Mouse (Mus musculus) kidney, postnatal 0 days (tissue): ENCODE measurements around the gene Gabarapl1. TPM values are rescaled to one million over a fixed set of nuclear protein-coding genes. Genes with fewer than 3 reads are reported as not detected.

Source experiments
- ATAC-seq: fragments of 200-750 bp; cut with Nextera tagmentation; replicated peaks from 2 replicates; pipeline ENCODE4 v1.8.0; 2017; ENCODE audit warnings: low read depth, moderate number of reproducible peaks, moderate TSS enrichment, moderate library complexity; ENCODE audit not compliant: low FRiP score
- DNase-seq: peaks from one replicate; pipeline ENCODE4 v3.0.0-alpha.2; 2016; ENCODE audit warnings: low spot score
- H3K27ac ChIP-seq: fragments of 300-500 bp; sonication (generic); 2 replicates; pipeline ENCODE4 v1.5.1; 2014; ENCODE audit warnings: mild to moderate bottlenecking
- H3K27me3 ChIP-seq: fragments of 300-500 bp; sonication (generic); 2 replicates; pipeline ENCODE4 v1.6.1; 2014; ENCODE audit warnings: low read length, mixed read lengths; ENCODE audit not compliant: insufficient read depth
- H3K36me3 ChIP-seq: fragments of 300-500 bp; sonication (generic); 2 replicates; pipeline ENCODE4 v1.6.1; 2014; ENCODE audit warnings: low read length, mixed read lengths; ENCODE audit not compliant: insufficient read depth
- H3K4me1 ChIP-seq: fragments of 300-500 bp; sonication (generic); replicated peaks from 2 replicates; pipeline ENCODE4 v1.6.1; 2014; ENCODE audit warnings: antibody characterized with exemption, low read length, mixed read lengths; ENCODE audit not compliant: insufficient read depth
- H3K4me2 ChIP-seq: fragments of 300-500 bp; sonication (generic); 2 replicates; pipeline ENCODE4 v1.6.1; 2014; ENCODE audit warnings: mild to moderate bottlenecking, low read length, moderate library complexity, mixed read lengths
- H3K4me3 ChIP-seq: fragments of 300-500 bp; sonication (generic); replicated peaks from 2 replicates; pipeline ENCODE4 v1.5.1; 2014; ENCODE audit warnings: low read depth, low read length
- H3K9ac ChIP-seq: fragments of 300-500 bp; sonication (generic); 2 replicates; pipeline ENCODE4 v1.6.1; 2014; ENCODE audit warnings: low read depth, low read length
- H3K9me3 ChIP-seq: fragments of 300-500 bp; sonication (generic); replicated peaks from 2 replicates; pipeline ENCODE4 v1.6.1; 2016; ENCODE audit warnings: low read length, inconsistent platforms, mixed read lengths
- CTCF ChIP-seq: IDR thresholded peaks from 2 replicates; pipeline ENCODE4 v1.5.1; 2016; ENCODE audit warnings: antibody characterized with exemption, low read depth, mild to moderate bottlenecking, moderate library complexity
- WGBS: fragments of 180-500 bp; shearing (Covaris S2); extraction: QIAGEN DNeasy Blood & Tissue Kit; methylation state at CpG from one replicate; pipeline ENCODE4 v1.1.7; 2014; 5-methylcytosine and 5-hydroxymethylcytosine counted together
- polyA plus RNA-seq: library from polyadenylated mRNA; unstranded; fragments of >200 nt; fragmentation: Nextera tagmentation; extraction: Ambion mirVana; gene quantifications from 2 replicates; pipeline ENCODE4 v1.2.1, GENCODE M21; 2015

The Gabarapl1 gene
- polyA plus RNA-seq, 1 experiment from 2014 or later, result 126 TPM

DNA sequence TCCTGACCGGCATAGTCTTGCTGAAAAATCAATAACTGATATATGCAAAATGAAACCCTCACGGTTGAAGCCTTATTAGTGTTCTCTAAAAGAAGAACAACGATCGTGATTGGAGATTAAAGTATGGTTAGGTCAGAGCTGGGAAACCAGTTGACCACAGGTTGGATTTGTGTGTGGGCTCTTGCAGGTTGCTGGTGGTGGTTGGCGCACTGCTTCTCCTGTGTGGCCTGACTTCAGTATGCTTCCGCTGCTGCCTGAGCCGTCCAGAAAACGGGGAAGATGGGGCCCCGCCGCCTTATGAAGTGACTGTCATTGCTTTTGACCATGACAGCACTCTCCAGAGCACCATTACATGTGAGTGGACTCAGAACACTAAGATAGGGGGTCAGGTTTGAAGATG, 16.6 kb upstream of the Gabarapl1 start:
- H3K4me1 ChIP-seq, result no peaks in the 10 kb centered on the region; the same call in none of the 2 replicates
- no peak overlapping the region for H3K9ac ChIP-seq
- no peaks in the 10 kb centered on the region for H3K9me3 ChIP-seq
- TF ChIP-seq CTCF, result no peak
- DNase-seq, result no peak
- ATAC-seq, result no peak
- no peaks in the 10 kb centered on the region for H3K27me3 ChIP-seq
- 0 out of 2 replicates have a peak overlapping the region, but pooled peaks have one; percentile 25 for H3K27ac ChIP-seq
- 89% methylated on average over 10 of the region's 10 CpGs for WGBS
- peak overlapping the region; percentile 18; the same call in 1 of the 2 replicates for H3K4me2 ChIP-seq
- no peaks in the 10 kb centered on the region for H3K36me3 ChIP-seq
- no peak overlapping the region for H3K4me3 ChIP-seq

DNA sequence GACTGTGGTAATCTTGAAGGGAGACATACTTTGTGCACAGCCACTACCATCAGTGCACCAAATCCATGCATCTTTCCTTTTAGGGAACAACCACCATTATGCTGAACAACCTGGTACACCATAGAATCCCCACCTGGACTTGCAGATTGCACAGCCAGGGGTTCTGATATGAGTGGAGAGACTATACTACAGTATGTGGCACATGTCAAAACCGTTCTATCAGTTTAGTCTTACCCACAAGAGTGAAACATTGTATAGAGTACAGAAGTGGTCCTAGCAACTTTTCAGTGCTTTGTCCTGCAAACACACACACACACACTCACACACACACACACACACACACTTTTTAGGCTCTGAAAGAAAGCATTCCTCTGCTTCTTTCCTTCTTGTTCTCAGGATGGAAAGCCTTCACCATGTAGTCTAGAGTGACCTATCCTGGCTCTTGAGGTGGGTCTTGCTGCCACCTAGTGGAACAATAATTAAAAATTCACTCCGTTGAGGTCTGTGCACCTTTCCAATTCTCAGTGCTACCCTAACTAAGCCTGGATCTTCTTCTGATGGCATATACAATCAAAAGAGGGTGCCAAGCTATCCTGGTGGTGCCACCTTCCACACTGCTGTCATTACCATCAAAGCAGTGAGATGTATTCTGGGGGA, 15.1 kb upstream of the Gabarapl1 start:
- no peaks in the 10 kb centered on the region; the same call in 1 of the 2 replicates for H3K4me1 ChIP-seq
- H3K27ac ChIP-seq, result no peak overlapping the region
- peak; percentile 84 for TF ChIP-seq CTCF
- H3K36me3 ChIP-seq, result no peaks in the 10 kb centered on the region
- H3K27me3 ChIP-seq, result no peaks in the 10 kb centered on the region
- ATAC-seq (peak; percentile 72), DNase-seq (peak; percentile 82)
- WGBS, result 48% methylated on average over 2 of the region's 2 CpGs
- no peak overlapping the region for H3K4me3 ChIP-seq
- peak overlapping the region; percentile 19 for H3K4me2 ChIP-seq
- H3K9ac ChIP-seq, result no peak overlapping the region
- H3K9me3 ChIP-seq, result no peaks in the 10 kb centered on the region

DNA sequence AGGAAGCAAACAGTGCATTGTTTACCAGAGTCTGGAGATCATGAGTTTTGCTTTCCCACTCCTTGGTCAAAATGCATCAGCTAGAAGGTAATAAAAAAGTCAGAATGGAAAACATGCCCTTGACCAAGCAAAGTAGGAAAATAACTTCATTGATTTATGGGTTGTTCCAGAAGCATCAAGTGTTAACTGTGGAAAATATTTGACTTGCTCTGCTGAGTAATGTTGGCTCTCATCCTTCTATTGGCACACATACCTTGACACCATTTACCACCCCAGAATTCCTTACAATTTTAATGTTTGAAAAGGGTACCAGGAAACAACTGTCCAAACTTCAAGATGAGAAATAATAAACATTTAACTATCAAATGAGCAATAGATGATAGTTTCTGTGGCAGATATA, 6.9 kb upstream of the Gabarapl1 start:
- no peak for TF ChIP-seq CTCF
- ATAC-seq (no peak), DNase-seq (no peak)
- Histone ChIP-seq H3K9ac (no peak overlapping the region), H3K36me3 (no peaks in the 10 kb centered on the region), H3K27me3 (no peaks in the 10 kb centered on the region), H3K9me3 (no peaks in the 10 kb centered on the region), H3K4me2 (no peak overlapping the region), H3K4me3 (no peak overlapping the region), H3K27ac (peak overlapping the region; percentile 31; the same call in 1 of the 2 replicates), H3K4me1 (no peaks in the 10 kb centered on the region; the same call in 1 of the 2 replicates)

DNA sequence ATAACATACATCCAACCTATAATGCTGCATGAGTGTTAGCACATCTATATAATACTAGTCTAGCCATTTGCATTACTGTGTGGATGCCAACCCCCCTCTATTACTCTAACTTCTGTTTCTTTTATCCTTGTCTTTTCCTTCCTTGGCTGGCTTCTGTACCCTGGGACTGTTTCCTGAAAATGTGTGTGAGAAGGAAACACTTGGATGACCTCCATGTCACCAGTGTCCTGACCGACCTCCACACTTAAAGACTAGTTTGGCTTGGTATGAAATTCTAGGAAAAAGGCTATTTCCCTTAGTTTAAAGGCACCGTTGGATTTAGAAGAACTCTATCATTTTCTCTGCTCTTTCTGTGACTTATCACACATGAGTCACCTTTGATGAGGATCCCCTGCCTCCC, 5.5 kb upstream of the Gabarapl1 start:
- Histone ChIP-seq H3K9me3 (no peaks in the 10 kb centered on the region), H3K27ac (no peak overlapping the region), H3K27me3 (no peaks in the 10 kb centered on the region), H3K4me3 (no peak overlapping the region), H3K9ac (no peak overlapping the region), H3K4me1 (no peaks in the 10 kb centered on the region; the same call in 1 of the 2 replicates), H3K4me2 (no peak overlapping the region), H3K36me3 (no peaks in the 10 kb centered on the region)
- WGBS, result 61% methylated on average over 2 of the region's 2 CpGs
- TF ChIP-seq CTCF, result no peak
- ATAC-seq, result no peak
- DNase-seq, result no peak

DNA sequence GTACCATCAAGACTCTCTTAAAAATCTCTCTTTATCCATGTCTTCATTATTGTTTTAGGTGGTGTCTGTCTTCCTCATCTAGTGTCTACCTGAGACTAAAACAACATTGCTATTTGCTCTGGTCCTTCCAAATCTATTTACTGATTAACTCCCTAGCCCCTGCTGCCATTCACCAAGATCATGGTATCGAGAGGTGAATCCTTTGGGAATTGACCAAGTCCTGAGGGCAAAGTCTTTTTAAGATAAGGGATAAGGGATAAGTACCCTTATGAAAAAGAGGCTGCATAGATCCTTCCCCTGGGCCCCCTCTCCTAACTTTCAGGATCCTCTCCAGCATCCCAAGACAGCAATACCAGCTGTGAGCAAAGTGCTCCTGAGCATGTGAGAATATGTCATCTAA, 3.4 kb upstream of the Gabarapl1 start:
- H3K27ac ChIP-seq, result peak overlapping the region; percentile 54; the same call in 1 of the 2 replicates
- H3K36me3 ChIP-seq, result no peaks in the 10 kb centered on the region
- H3K9ac ChIP-seq, result no peak overlapping the region
- TF ChIP-seq CTCF, result no peak
- H3K4me1 ChIP-seq, result peaks cover 2% of the 10 kb centered on the region
- no peaks in the 10 kb centered on the region for H3K9me3 ChIP-seq
- DNase-seq (no peak), ATAC-seq (no peak)
- WGBS, result 74% methylated on average over 1 of the region's 1 CpGs
- H3K27me3 ChIP-seq, result no peaks in the 10 kb centered on the region
- H3K4me3 ChIP-seq, result no peak overlapping the region
- H3K4me2 ChIP-seq, result no peak overlapping the region

DNA sequence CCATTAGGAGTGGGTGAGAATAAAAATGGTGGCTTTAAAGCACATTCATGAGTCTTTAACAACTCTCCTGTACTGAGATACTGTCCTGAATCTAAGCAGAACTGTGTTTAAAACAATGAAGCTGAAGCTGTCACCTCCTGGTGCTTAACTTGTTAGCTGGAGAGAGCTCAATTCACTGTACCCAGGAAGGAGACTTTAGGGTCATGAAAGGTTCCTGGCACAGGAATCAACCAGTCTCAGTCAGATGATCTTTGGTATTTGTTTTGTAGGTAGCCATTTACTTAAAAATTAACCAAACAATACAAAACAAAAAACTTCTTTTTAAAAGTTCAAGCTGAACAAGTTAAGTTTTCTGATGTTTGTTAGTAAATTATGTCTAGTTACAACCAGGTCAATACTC, 2.7 kb upstream of the Gabarapl1 start:
- Histone ChIP-seq H3K27me3 (no peaks in the 10 kb centered on the region), H3K9me3 (no peaks in the 10 kb centered on the region), H3K36me3 (no peaks in the 10 kb centered on the region), H3K4me2 (no peak overlapping the region), H3K4me3 (no peak overlapping the region), H3K9ac (no peak overlapping the region), H3K27ac (0 out of 2 replicates have a peak overlapping the region, but pooled peaks have one; percentile 54), H3K4me1 (peaks cover 9% of the 10 kb centered on the region)
- no peak for TF ChIP-seq CTCF
- no peak for DNase-seq
- no peak for ATAC-seq
